Mouse (Mus musculus) limb, embryonic 10.5 days (tissue): Measurements from ENCODE around the gene F10. TPM values are rescaled to one million over a fixed set of nuclear protein-coding genes. Genes with fewer than 3 reads are reported as not detected.
"Not testable (repeated sequence)": the region's sequence is repeated elsewhere in the genome, so short reads cannot be mapped to it uniquely, and the experiment has no call there.

ENCODE experiments used
- DNase-seq: peaks from one replicate; pipeline ENCODE4 v3.0.0-alpha.2; 2017; ENCODE audit warnings: low spot score
- H3K27ac ChIP-seq: fragments of 300-500 bp; sonication (generic); 2 replicates; pipeline ENCODE4 v1.5.1; 2016; ENCODE audit warnings: mild to moderate bottlenecking
- H3K27me3 ChIP-seq: fragments of 300-500 bp; sonication (generic); 2 replicates; pipeline ENCODE4 v1.6.1; 2016; ENCODE audit warnings: low read depth, mild to moderate bottlenecking; ENCODE audit not compliant: poor library complexity, severe bottlenecking
- H3K36me3 ChIP-seq: fragments of 300-500 bp; sonication (generic); 2 replicates; pipeline ENCODE4 v1.6.1; 2016; ENCODE audit warnings: mild to moderate bottlenecking, moderate library complexity
- H3K4me1 ChIP-seq: fragments of 300-500 bp; sonication (generic); 2 replicates; pipeline ENCODE4 v1.6.1; 2016
- H3K4me3 ChIP-seq: fragments of 300-500 bp; sonication (generic); 2 replicates; pipeline ENCODE4 v1.5.1; 2016; ENCODE audit warnings: mild to moderate bottlenecking, moderate library complexity
- H3K9me3 ChIP-seq: fragments of 300-500 bp; sonication (generic); replicated peaks from 2 replicates; pipeline ENCODE4 v1.6.1; 2016; ENCODE audit warnings: mild to moderate bottlenecking
- WGBS: fragments of 180-500 bp; shearing (Covaris S2); methylation state at CpG from one replicate; pipeline ENCODE4 v1.1.7; 2016; 5-methylcytosine and 5-hydroxymethylcytosine counted together
- polyA plus RNA-seq: library from polyadenylated mRNA; unstranded; fragments of >200 nt; fragmentation: Nextera tagmentation; extraction: Ambion mirVana; gene quantifications from 2 replicates; pipeline ENCODE4 v1.2.1, GENCODE M21; 2016

Gene F10
- polyA plus RNA-seq, 1 experiment from 2014 or later = 0.53 TPM

GRCm38 (mm10) chr8:13075044-13075443, 37.9 kb downstream of the F10 start:
- Histone ChIP-seq H3K4me3 (no peak overlapping the region), H3K36me3 (peaks cover 78% of the 10 kb centered on the region)
- WGBS = 94% methylated on average over 8 of the region's 8 CpGs

GRCm38 (mm10) chr8:13075579-13075978, 38.5 kb downstream of the F10 start:
- H3K27me3 ChIP-seq, H3K4me3 ChIP-seq, H3K9me3 ChIP-seq, DNase-seq, H3K4me1 ChIP-seq, H3K27ac ChIP-seq: not testable (repeated sequence)
- WGBS = 95% methylated on average over 1 of the region's 1 CpGs
- peaks cover 83% of the 10 kb centered on the region for H3K36me3 ChIP-seq

More at GRCm38 (mm10) chr8:13075044-13075443, 37.9 kb downstream of the F10 start:
- no peak for DNase-seq
- H3K27ac ChIP-seq = no peak overlapping the region
- no peaks in the 10 kb centered on the region for H3K9me3 ChIP-seq
- no peaks in the 10 kb centered on the region for H3K4me1 ChIP-seq
- no peaks in the 10 kb centered on the region for H3K27me3 ChIP-seq

GRCm38 (mm10) chr8:13077542-13077941, 40.4 kb downstream of the F10 start:
- H3K9me3 ChIP-seq = no peaks in the 10 kb centered on the region
- WGBS = 88% methylated on average over 7 of the region's 7 CpGs
- H3K4me1 ChIP-seq = no peaks in the 10 kb centered on the region
- no peaks in the 10 kb centered on the region for H3K27me3 ChIP-seq
- H3K36me3 ChIP-seq = peaks cover 100% of the 10 kb centered on the region
- no peak overlapping the region for H3K4me3 ChIP-seq
- DNase-seq = no peak
- no peak overlapping the region for H3K27ac ChIP-seq

GRCm38 (mm10) chr8:13104691-13105086, 67.6 kb downstream of the F10 start:
- H3K36me3 ChIP-seq = peaks cover 36% of the 10 kb centered on the region
- peak overlapping the region; percentile 94 for H3K27ac ChIP-seq
- under 1% methylated on average over 45 of the region's 45 CpGs for WGBS
- peaks cover 28% of the 10 kb centered on the region for H3K4me1 ChIP-seq
- H3K4me3 ChIP-seq = peak overlapping the region; percentile 81
- peak; percentile 92 for DNase-seq
- no peaks in the 10 kb centered on the region for H3K27me3 ChIP-seq
- H3K9me3 ChIP-seq = no peaks in the 10 kb centered on the region

- Histone ChIP-seq H3K27ac (peak within 1 kb of the TSS; percentile 94), H3K36me3 (peaks cover 30% of the 10 kb centered on the region), H3K4me3 (peak within 1 kb of the TSS; percentile 81), H3K27me3 (no peaks in the 10 kb centered on the region), H3K4me1 (peaks cover 28% of the 10 kb centered on the region), H3K9me3 (no peaks in the 10 kb centered on the region)
- WGBS = under 1% methylated on average over 87 of the region's 87 CpGs
- peak; percentile 97 for DNase-seq
These were observed 68.2 kb downstream of the F10 start, which contains the start of the genes Pcid2 and Cul4a for GRCm38 (mm10) chr8:13105087-13105881. Gene Pcid2, minus strand, starts transcription at chr8:13105459. Gene Cul4a, plus strand, starts transcription at chr8:13105621.

- no peak for DNase-seq
- H3K9me3 ChIP-seq = no peaks in the 10 kb centered on the region
- H3K27me3 ChIP-seq = no peaks in the 10 kb centered on the region
- peak overlapping the region; percentile 81 for H3K4me3 ChIP-seq
- H3K36me3 ChIP-seq = peaks cover 31% of the 10 kb centered on the region
- under 1% methylated on average over 63 of the region's 63 CpGs for WGBS
- peak overlapping the region; percentile 94 for H3K27ac ChIP-seq
- H3K4me1 ChIP-seq = peaks cover 28% of the 10 kb centered on the region
These were observed 68.9 kb downstream of the F10 start for GRCm38 (mm10) chr8:13105908-13106551.

Other genes starting within 250 kb of the F10 start
- gene Mcf2l, start 163.5 kb upstream of the F10 start, polyA plus RNA-seq = 5.7 and 10.3 TPM in 2 replicates
- not detected in 2 replicates for gene F7, start 11.3 kb upstream of the F10 start, polyA plus RNA-seq
- 0.20 and 0.33 TPM in 2 replicates for gene Proz, start 23.6 kb downstream of the F10 start, polyA plus RNA-seq
- gene Pcid2, start 68.2 kb downstream of the F10 start, polyA plus RNA-seq = 62.9 and 65.8 TPM in 2 replicates
- 92.4 and 104 TPM in 2 replicates for gene Cul4a, start 68.3 kb downstream of the F10 start, polyA plus RNA-seq
- gene Lamp1, start 121.9 kb downstream of the F10 start, polyA plus RNA-seq = 186 and 196 TPM in 2 replicates
- 16.0 and 18.8 TPM in 2 replicates for gene Grtp1, start 163.3 kb downstream of the F10 start, polyA plus RNA-seq
- gene Adprhl1, start 216.9 kb downstream of the F10 start, polyA plus RNA-seq = 0.14 TPM in 1 of 2 replicates, not detected in the other